Mouse (Mus musculus) C2C12 (cell line): ENCODE measurements at regions not wholly inside any gene's neighbourhood (a gene's known extent, or its start where the extent isn't known, plus 50 kb on each side); places are given as distances from the start of the nearest gene placed in this dataset.

ENCODE experiments used
- H3K27me3 ChIP-seq: one replicate; pipeline ENCODE4 v1.6.1; 2011; ENCODE audit not compliant: control insufficient read depth, insufficient read depth, insufficient read length
- H3K36me3 ChIP-seq: one replicate; pipeline ENCODE4 v1.6.1; 2011; ENCODE audit not compliant: control insufficient read depth, insufficient read depth
- H3K4me3 ChIP-seq: one replicate; pipeline ENCODE4 v1.5.1; 2011; ENCODE audit warnings: mild to moderate bottlenecking, control low read depth; ENCODE audit not compliant: poor library complexity, insufficient read depth, severe bottlenecking
- H3K79me2 ChIP-seq: one replicate; pipeline ENCODE4 v1.6.1; 2011; ENCODE audit not compliant: control insufficient read depth, insufficient read depth
- H3K79me3 ChIP-seq: one replicate; pipeline ENCODE4 v1.6.1; 2011; ENCODE audit warnings: low read depth, control low read depth
- H3ac ChIP-seq: one replicate; pipeline ENCODE3; 2011; ENCODE audit warnings: low read depth; ENCODE audit not compliant: control insufficient read depth, insufficient read length
- CEBPB ChIP-seq: IDR thresholded peaks from one replicate; pipeline ENCODE4 v1.6.1; 2011; ENCODE audit warnings: low read depth, mild to moderate bottlenecking, control low read depth, moderate library complexity
- CTCF ChIP-seq: IDR thresholded peaks from one replicate; pipeline ENCODE4 v1.5.1; 2011; ENCODE audit not compliant: control insufficient read depth, insufficient read depth, insufficient read length
- FOSL1 ChIP-seq: IDR thresholded peaks from one replicate; pipeline ENCODE4 v1.8.0; 2011; ENCODE audit warnings: mild to moderate bottlenecking, low read length; ENCODE audit not compliant: poor library complexity, insufficient read depth, severe bottlenecking
- MAX ChIP-seq: IDR thresholded peaks from one replicate; pipeline ENCODE4 v1.6.1; 2011; ENCODE audit warnings: mild to moderate bottlenecking, control low read depth
- MYOD1 ChIP-seq: IDR thresholded peaks from one replicate; pipeline ENCODE4 v1.6.1; 2011; ENCODE audit warnings: low read depth; ENCODE audit not compliant: control insufficient read depth, insufficient read length
- MYOG ChIP-seq: IDR thresholded peaks from one replicate; pipeline ENCODE4 v1.6.1; 2011; ENCODE audit not compliant: control insufficient read depth, insufficient read length; ENCODE audit errors: extremely low read depth
- USF1 ChIP-seq: IDR thresholded peaks from one replicate; pipeline ENCODE4 v1.6.1; 2011; ENCODE audit warnings: low read depth, mild to moderate bottlenecking, control low read depth, moderate library complexity

DNA sequence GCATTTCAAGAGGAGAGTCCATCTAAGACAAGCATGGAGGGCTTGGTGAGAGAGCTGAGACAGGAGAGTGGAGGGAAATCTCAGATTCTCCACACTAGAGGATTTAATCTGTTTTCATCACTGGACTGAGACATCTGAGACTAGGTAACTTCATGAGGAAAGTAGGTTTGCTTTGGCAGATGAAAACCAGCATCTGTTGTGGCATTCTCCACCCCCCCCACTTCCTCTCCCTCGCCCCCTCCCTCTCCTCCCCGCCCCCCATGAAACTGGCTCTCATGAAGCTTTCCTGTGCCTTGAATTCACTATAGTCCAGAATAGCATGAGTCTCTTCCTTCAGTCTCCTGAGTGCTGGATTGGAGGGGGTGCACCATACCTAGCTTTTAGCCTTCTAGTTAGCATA is 670.7 kb downstream of the Zfp706 start:
- Histone ChIP-seq H3K36me3 (no peaks in the 10 kb centered on the region), H3K79me3 (no peaks in the 10 kb centered on the region), H3K4me3 (no peak overlapping the region), H3K79me2 (no peaks in the 10 kb centered on the region), H3K27me3 (peaks cover 18% of the 10 kb centered on the region), H3ac (no peak overlapping the region)
- TF ChIP-seq USF1: no peak
- TF ChIP-seq FOSL1: no peak
- TF ChIP-seq CEBPB: no peak
- no peak for TF ChIP-seq CTCF
- TF ChIP-seq MAX: no peak
- TF ChIP-seq MYOG: no peak
- TF ChIP-seq MYOD1: no peak

DNA sequence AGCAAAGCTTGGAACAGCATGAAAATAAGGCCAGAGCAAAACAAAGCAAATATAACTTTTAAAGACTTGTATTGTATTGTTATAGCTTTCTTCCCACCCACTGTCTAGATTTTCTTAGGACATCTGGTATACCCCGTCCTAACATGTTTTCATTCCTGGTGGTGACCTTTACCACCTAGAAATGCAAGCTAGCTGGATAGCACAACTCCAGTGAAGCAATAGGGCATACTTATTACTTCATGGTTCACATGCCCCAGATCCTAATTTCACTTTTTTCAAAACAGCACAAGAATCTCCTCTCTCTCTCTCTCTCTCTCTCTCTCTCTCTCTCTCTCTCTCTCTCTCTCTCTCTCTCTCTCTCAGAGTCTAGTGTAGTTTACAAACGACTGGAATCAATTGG is 672.5 kb downstream of the Zfp706 start:
- H3K79me3 ChIP-seq: no peaks in the 10 kb centered on the region
- H3K4me3 ChIP-seq: no peak overlapping the region
- no peak overlapping the region for H3ac ChIP-seq
- H3K27me3 ChIP-seq: peaks cover 24% of the 10 kb centered on the region
- no peaks in the 10 kb centered on the region for H3K79me2 ChIP-seq
- TF ChIP-seq MYOD1 (no peak), CTCF (no peak)
- no peaks in the 10 kb centered on the region for H3K36me3 ChIP-seq

DNA sequence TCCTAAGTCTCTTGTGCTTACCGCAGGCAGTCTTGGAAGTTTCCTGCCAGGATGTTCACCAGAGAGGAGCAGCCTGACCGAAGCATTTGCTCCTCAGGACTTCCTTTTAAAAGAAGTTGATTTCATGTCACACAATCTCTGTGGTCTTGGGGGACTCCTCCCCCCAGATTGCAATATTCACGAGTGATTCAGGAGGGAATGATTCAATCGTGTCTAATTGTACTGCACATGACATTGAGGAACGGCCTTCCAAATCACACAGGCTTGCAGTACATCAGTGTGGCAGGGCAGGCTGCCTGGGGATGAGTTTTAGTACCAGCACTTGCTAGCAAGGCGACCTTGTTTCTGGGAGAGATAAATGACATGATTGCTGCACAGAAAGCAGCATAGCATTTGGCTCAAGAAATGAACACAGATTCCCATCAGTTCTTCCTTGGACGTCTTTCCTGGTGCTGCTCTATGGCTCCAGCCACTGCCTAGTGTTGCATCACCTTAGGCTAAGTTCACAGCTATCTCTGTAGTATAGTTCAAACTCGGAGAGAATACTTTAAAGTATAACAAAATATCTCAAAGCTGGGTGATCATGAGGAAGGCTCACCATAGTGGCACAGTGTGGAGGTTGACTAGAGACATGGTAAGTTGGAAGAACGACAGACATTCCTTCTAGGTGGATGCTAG is 673.0 kb downstream of the Zfp706 start:
- Histone ChIP-seq H3K4me3 (no peak overlapping the region), H3K79me2 (no peaks in the 10 kb centered on the region), H3K27me3 (peaks cover 25% of the 10 kb centered on the region), H3K36me3 (no peaks in the 10 kb centered on the region), H3K79me3 (no peaks in the 10 kb centered on the region), H3ac (no peak overlapping the region)
- TF ChIP-seq MYOG (no peak), USF1 (no peak), MAX (no peak), CTCF (no peak), FOSL1 (no peak), MYOD1 (no peak), CEBPB (no peak)

DNA sequence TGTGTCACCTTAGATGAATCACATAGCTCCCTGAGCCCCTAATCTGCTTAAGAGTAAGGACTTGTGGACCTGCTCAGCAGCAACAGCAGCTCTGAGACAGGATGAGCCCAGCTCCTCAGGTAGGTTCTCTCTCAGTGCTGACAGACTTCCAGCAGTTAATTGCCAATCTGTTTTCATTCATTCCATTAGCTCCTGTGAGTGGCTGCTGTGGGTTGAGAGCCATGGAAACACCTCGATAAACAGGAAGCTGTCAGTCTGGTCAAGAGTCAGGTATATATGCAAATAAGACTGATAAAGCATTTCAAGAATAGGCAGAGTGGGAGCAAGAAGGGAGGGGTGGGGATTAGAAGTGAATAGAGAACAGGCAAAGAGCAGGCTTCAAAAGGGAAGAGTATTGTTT is 673.7 kb downstream of the Zfp706 start:
- H3K79me3 ChIP-seq: no peaks in the 10 kb centered on the region
- TF ChIP-seq MYOD1 (no peak), CEBPB (no peak), FOSL1 (no peak), USF1 (no peak), CTCF (no peak), MAX (no peak), MYOG (no peak)
- no peaks in the 10 kb centered on the region for H3K36me3 ChIP-seq
- H3K4me3 ChIP-seq: no peak overlapping the region
- H3ac ChIP-seq: no peak overlapping the region
- peaks cover 25% of the 10 kb centered on the region for H3K27me3 ChIP-seq
- H3K79me2 ChIP-seq: no peaks in the 10 kb centered on the region

DNA sequence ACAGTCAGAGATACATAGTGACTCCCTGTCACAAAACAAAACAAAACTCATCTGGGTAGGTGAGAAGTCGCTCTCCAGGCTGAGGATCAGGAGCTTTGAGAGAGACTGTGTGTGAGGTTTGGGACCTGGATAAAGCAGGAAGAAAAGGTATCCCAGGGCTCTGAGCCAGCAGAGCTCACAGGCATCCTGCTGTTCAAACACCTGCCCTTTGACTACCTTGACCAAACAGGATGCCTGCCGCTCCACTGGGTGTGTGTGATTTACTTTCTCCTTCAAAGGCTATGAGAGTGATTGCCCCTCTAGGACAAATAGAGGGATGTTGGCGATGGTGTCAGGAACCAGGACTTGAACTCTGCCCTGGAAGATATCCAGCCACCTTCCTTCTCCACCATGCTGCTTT is 674.3 kb downstream of the Zfp706 start:
- TF ChIP-seq CTCF: no peak
- no peak for TF ChIP-seq MAX
- H3ac ChIP-seq: no peak overlapping the region
- H3K4me3 ChIP-seq: no peak overlapping the region
- H3K36me3 ChIP-seq: no peaks in the 10 kb centered on the region
- H3K79me3 ChIP-seq: no peaks in the 10 kb centered on the region
- no peaks in the 10 kb centered on the region for H3K79me2 ChIP-seq
- H3K27me3 ChIP-seq: peaks cover 21% of the 10 kb centered on the region
